Mouse (Mus musculus) neutrophil, adult 5-6 weeks (primary cell): Measurements from ENCODE around the gene Sez6l2. TPM values are rescaled to one million over a fixed set of nuclear protein-coding genes. Genes with fewer than 3 reads are reported as not detected.
A peak's percentile ranks its signal among the peaks of the same experiment; 100 is the strongest.

Experiments
- ATAC-seq: fragments of 151-379, 151-347 bp; 2 replicates; pipeline ENCODE4 v1.8.0; 2017; ENCODE audit warnings: mild to moderate bottlenecking, moderate TSS enrichment; ENCODE audit not compliant: insufficient number of reproducible peaks, poor library complexity, low FRiP score, severe bottlenecking; ENCODE audit errors: extremely low read depth
- total RNA-seq: library from RNA; stranded (forward); fragments of 200-1000 nt; gene quantifications from 2 replicates; pipeline ENCODE4 v1.2.3, GENCODE M21; 2017

Gene Sez6l2
- total RNA-seq, 1 experiment from 2014 or later = 2.9 TPM

- no peak for ATAC-seq
These were observed 49.2 kb downstream of the Sez6l2 start for GRCm38 (mm10) chr7:126999568-126999967.

- no peak for ATAC-seq
These were observed 53.3 kb downstream of the Sez6l2 start for GRCm38 (mm10) chr7:127003620-127004019.

- ATAC-seq = no peak
These were observed 53.9 kb downstream of the Sez6l2 start for GRCm38 (mm10) chr7:127004122-127004875.

GRCm38 (mm10) chr7:127007313-127008024 lies 57.1 kb downstream of the Sez6l2 start:
- ATAC-seq = no peak

DNA sequence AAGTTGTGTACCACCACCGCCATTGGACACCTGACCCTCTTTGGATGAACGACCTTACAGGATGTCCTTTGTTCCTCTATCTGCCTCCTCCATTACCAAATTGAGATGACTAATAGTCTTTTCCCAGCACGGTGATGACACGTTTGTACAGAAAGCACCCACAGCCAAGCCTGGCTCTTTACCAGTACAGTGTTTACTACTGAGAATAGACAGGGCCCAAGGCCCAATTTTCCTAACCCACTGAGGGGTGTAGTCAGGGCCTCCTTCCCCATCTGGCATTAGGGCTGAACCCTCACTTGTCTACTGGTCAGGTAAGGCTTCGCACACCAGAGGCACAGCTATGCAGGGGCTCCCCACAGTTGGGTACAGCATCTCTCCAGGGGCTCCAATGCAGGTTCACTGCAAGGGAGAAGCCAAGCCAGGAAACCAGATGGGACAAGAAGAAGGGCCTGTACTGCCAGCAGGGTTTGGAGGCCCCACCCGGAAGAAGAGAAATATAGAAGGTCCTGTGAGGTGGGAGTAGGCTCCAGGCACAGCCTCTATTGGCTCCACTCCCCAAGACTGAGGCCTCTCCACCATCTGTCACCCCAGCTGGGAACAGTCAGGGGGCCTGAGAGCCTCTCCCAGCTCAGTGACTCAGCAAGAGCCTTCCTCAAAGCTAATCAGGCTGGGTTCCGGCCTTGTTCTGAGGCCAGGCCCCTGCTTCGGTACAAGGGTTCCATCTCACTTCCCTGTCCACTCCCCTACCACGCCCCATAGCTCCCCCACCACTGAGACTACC lies 58.1 kb downstream of the Sez6l2 start:
- ATAC-seq = peak; percentile 57

DNA sequence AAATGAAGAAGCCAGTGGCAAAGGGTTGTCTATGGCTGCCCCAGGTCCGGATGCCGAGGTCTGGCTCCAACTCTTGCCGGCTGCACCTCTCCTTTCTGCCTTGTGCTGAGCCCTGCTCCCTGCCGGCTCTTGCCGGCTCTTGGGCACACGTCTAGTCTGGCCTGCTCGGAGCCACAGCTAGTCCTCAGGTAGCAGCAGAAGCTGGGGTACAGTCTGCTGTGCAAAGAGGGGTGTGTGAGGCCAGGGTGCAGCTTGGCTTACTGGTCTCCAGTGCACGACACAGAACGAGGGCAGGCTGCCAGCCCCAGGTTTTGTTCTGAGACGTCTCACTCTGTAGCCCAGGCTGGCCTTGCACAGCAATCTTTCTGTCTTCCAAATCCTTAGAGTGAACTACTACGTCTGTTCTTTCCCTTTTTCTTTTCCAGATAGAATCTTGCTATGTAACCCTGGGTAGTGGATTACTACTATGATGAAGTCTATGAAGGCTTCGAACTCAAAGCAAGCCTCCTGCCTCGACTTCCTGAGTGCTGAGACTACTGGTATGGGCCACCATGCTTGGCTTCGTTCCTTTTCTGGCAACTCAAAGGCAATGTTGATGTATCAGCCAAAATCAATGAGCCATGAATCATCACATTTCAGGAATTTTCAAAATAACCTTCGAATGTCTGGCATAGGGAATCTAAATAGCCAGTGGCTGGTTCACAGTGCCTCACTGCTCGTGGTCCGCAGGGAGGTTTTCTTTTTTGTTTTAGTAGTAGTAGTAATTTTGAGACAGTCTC lies 59.1 kb downstream of the Sez6l2 start:
- no peak for ATAC-seq

DNA sequence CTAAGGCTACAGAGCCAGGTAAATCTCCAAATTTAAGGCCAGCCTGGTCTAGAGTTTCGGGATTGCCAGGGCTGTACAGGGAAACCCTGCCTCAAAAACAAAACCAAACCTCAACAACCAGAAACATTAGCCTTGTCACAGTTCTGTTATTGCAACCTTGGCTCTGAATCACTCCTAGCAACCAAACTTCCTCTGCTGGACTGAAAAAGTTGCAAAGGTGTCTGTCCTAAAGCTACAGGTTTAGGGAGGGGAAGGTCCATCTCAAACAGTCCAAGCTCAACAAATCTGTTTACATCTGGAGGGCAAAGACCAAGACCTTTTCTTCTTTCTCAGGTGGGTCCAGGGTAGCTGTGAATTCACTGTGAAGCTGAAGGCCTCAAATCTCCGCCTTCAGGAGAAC lies 60.7 kb downstream of the Sez6l2 start:
- no peak for ATAC-seq

- ATAC-seq = no peak
These were observed 61.4 kb downstream of the Sez6l2 start for GRCm38 (mm10) chr7:127011717-127012116.

DNA sequence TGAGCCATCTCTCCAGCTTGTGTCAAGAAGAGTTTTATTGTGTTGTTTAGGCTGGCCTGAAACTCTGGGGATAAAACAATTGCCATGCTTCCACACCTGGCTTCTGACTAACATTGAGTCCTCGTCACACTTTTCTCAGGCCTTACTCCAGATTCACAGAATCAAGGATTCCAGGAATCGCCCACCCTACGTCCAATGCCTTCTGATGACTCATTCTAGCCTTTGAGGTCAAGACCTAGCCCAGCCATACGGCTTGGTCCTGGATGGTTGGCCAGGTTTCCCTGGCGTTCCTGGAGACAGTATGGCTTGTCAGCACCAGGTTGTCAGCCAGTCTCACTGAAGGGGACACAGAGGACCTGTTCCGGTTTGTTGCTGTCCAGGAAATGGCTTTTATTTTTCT lies 62.0 kb downstream of the Sez6l2 start:
- ATAC-seq = no peak

DNA sequence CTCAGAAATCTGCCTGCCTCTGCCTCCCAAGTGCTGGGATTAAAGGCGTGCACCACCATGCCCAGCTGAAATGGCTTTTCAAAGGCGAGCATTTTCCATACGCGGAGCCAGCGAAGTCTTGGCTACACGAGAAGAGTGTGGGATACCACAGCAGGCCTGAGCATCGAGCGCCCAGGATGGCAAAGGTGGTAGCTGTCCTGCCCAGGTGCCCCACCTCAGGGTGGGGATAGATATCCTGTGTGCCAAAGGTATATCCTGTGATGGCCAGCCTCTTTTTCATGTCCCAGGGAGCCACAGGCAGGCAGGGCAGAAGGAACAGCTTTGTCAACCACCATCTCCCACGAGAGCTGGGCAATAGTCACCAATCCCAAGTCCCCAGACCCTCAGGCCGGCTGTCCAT lies 62.5 kb downstream of the Sez6l2 start:
- no peak for ATAC-seq

- ATAC-seq = no peak
These were observed 63.0 kb downstream of the Sez6l2 start for GRCm38 (mm10) chr7:127013385-127013784.

DNA sequence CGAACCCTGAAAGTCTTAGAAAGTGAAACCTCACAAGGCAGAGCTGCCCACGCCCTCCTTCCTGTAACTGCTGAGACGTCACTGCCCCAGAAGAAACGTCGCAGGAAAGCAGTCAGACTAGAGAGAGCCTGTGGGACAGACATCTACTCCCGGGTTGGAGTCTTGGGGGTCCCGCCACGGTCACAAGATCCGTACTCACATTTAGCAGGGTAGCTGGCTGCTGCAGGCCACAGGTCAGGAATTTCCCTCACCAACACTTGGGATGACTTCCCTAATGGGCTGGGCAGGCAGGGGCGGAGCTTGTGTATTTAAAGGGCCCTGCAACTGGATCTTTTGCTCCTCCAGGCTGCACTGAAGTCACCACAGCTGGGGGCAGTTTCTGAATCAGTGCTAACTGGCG lies 64.0 kb downstream of the Sez6l2 start, which contains the start of gene Mvp:
TSS of gene Mvp (minus strand) at position 302 of the 400 bp plus-strand sequence.
- ATAC-seq = peak; percentile 48

- ATAC-seq = no peak
These were observed 64.6 kb downstream of the Sez6l2 start for GRCm38 (mm10) chr7:127014993-127015392.

DNA sequence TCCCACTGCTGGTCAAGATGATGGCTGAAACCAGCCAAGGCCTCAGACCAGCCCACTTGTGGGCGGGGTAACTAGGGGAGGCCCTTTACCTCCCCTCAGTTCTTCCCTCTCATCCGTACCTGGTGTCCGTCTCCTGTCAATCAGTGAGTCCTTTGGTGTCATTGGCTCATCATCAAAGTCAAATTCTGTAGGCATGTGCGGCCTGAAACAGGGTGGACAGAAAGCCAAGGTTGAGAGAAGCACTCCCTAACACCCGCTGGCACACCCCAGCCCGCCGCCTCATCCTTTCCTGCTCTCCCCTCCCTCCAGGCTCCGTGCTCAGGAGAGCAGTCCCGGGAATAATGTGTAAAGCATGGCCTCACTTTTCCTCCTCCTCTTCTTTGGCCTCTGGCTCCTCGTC lies 65.7 kb downstream of the Sez6l2 start:
- peak; percentile 35; the same call in 1 of the 2 replicates for ATAC-seq

DNA sequence TGATC lies 65.9 kb downstream of the Sez6l2 start, which contains the start of gene Pagr1b:
TSS of gene Pagr1b (minus strand) at position 4 of the 5 bp plus-strand sequence.
- no peak for ATAC-seq

DNA sequence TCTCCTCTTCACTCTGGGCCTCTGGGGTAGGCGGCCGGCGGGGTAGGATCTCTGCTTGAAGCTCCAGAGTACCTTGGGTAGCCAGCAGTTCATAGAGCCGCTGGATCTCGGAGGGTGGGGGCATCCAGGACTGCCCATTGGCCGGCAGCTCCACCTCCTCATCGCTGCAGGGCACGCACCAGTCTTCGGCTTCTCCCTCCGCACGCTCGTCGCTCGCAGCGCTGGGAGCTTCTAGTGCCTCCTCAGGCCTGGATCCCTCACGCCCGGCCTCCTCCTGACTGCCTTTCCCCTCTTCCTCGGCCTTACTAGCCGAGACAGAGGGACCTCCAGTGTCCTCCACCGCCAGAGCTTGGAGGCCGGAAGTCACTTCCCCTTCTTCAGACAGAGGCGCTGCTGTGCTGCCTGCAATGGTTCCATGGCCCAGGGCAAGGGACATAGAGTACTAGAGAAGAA lies 66.1 kb downstream of the Sez6l2 start:
- ATAC-seq = peak; percentile 14; the same call in 1 of the 2 replicates

GRCm38 (mm10) chr7:127016971-127017949 lies 66.9 kb downstream of the Sez6l2 start, which contains the start of gene Pagr1a:
Pagr1a (minus strand) TSS chr7:127017352.
- ATAC-seq = peak; percentile 74

GRCm38 (mm10) chr7:127017950-127018345 lies 67.6 kb downstream of the Sez6l2 start:
- ATAC-seq = no peak
